Mouse (Mus musculus) heart, adult 11 months (tissue): ENCODE results near the gene Gga3.

Experiments used
- DNase-seq: peaks from one replicate; pipeline ENCODE4 v3.0.0; 2022

Gga3 gene

GRCm38 (mm10) chr11:115552783-115553182 is 51.1 kb downstream of the Gga3 start:
- DNase-seq = peak; percentile 77

GRCm38 (mm10) chr11:115543571-115543970 is 60.3 kb downstream of the Gga3 start:
- DNase-seq = no peak

- DNase-seq = no peak
Measured at GRCm38 (mm10) chr11:115538045-115538444, 65.8 kb downstream of the Gga3 start.

- DNase-seq = no peak
Measured at GRCm38 (mm10) chr11:115536856-115537568, 66.8 kb downstream of the Gga3 start.

GRCm38 (mm10) chr11:115536038-115536681 is 67.7 kb downstream of the Gga3 start, which contains the start of gene Sumo2:
Gene Sumo2 (minus strand): TSS chr11:115536276.
- DNase-seq = peak; percentile 100

GRCm38 (mm10) chr11:115535401-115536037 is 68.3 kb downstream of the Gga3 start:
- peak; percentile 98 for DNase-seq

- DNase-seq = no peak
Measured at GRCm38 (mm10) chr11:115534759-115535371, 69.0 kb downstream of the Gga3 start.
